Mouse (Mus musculus): ENCODE measurements around the gene Pglyrp2. TPM values are rescaled to one million over a fixed set of nuclear protein-coding genes. Genes with fewer than 3 reads are reported as not detected.

Gene Pglyrp2
- polyA plus RNA-seq, 1 experiment from 2014 or later = not detected

DNA sequence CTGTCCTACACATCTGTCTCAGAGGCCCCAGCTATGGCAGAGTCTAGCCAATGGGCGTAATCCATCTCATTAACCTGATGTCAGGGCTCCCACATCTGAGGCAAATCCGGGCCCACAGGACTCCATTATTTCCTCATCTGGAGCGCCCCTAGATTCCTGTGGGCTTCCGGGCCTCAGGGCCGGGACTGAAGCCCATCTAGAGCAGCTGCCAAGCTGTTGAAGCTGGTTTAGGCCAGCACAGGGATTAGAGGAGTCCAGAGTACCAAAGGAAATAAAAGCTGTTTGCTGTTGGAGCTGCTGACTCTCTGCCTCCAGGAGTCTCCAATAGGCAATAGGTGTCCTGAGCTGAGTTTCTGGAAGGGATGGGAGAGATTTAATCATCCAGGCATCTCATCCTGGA lies 11.2 kb upstream of the Pglyrp2 start:
- no peaks in the 10 kb centered on the region for H3K27me3 ChIP-seq
- H3K4me2 ChIP-seq = no peak overlapping the region
- H3K9me3 ChIP-seq (replicated peaks) = no peaks in the 10 kb centered on the region
- ATAC-seq = no peak
- no peak overlapping the region for H3K4me3 ChIP-seq
- WGBS = 79% methylated on average over 5 of the region's 5 CpGs
- no peak overlapping the region for H3K27ac ChIP-seq
- no peak overlapping the region for H3K9ac ChIP-seq
- H3K36me3 ChIP-seq (ENCODE audit: poor library complexity, severe bottlenecking) = no peaks in the 10 kb centered on the region
- no peaks in the 10 kb centered on the region for H3K4me1 ChIP-seq

- Histone ChIP-seq H3K4me2 (no peak overlapping the region), H3K36me3 (ENCODE audit: poor library complexity, severe bottlenecking) (no peaks in the 10 kb centered on the region), H3K9ac (no peak overlapping the region), H3K4me1 (no peaks in the 10 kb centered on the region), H3K4me3 (no peak overlapping the region), H3K9me3 (replicated peaks) (no peaks in the 10 kb centered on the region), H3K27me3 (no peaks in the 10 kb centered on the region), H3K27ac (no peak overlapping the region)
- ATAC-seq = no peak
- WGBS = 79% methylated on average over 4 of the region's 4 CpGs
Measured at GRCm38 (mm10) chr17:32434324-32434723, 10.4 kb upstream of the Pglyrp2 start.

GRCm38 (mm10) chr17:32431972-32432371 lies 8.0 kb upstream of the Pglyrp2 start:
- no peaks in the 10 kb centered on the region for H3K27me3 ChIP-seq
- H3K9me3 ChIP-seq (replicated peaks) = no peaks in the 10 kb centered on the region
- no peak overlapping the region for H3K9ac ChIP-seq
- no peak overlapping the region for H3K4me3 ChIP-seq
- H3K4me1 ChIP-seq = no peaks in the 10 kb centered on the region
- H3K36me3 ChIP-seq (ENCODE audit: poor library complexity, severe bottlenecking) = no peaks in the 10 kb centered on the region
- no peak overlapping the region for H3K4me2 ChIP-seq
- WGBS = 65% methylated on average over 3 of the region's 3 CpGs
- ATAC-seq = no peak
- no peak overlapping the region for H3K27ac ChIP-seq

DNA sequence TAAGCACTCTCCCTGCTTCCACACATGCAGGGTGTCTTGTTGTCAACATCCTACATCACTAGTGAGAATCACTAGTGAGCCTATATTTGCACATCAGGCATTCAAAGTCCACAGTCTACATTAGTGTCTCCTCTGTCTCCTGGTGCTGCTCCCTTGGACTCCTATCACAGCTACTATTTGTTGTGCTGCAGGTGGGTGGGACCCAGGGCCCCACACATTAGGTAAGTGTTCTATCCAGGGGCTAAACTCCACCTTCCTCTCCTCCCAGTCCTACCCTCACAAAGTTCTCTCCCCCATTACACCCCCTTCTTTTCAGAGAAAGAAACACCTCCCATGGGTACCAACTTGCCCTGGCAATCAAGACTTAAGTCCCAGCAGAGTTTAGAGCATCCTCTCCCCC lies 2.6 kb upstream of the Pglyrp2 start:
- no peaks in the 10 kb centered on the region for H3K9me3 ChIP-seq (replicated peaks)
- H3K27ac ChIP-seq = no peak overlapping the region
- ATAC-seq = no peak
- H3K4me1 ChIP-seq = no peaks in the 10 kb centered on the region
- H3K9ac ChIP-seq = no peak overlapping the region
- H3K4me3 ChIP-seq = no peak overlapping the region
- no peaks in the 10 kb centered on the region for H3K36me3 ChIP-seq (ENCODE audit: poor library complexity, severe bottlenecking)
- no peak overlapping the region for H3K4me2 ChIP-seq
- no peaks in the 10 kb centered on the region for H3K27me3 ChIP-seq

- H3K9me3 ChIP-seq (replicated peaks) = no peaks in the 10 kb centered on the region
- 86% methylated on average over 8 of the region's 8 CpGs for WGBS
- ATAC-seq = no peak
- H3K9ac ChIP-seq = no peak overlapping the region
- H3K4me2 ChIP-seq = no peak overlapping the region
- H3K4me1 ChIP-seq = no peaks in the 10 kb centered on the region
- H3K27ac ChIP-seq = no peak overlapping the region
- H3K36me3 ChIP-seq (ENCODE audit: poor library complexity, severe bottlenecking) = no peaks in the 10 kb centered on the region
- no peak overlapping the region for H3K4me3 ChIP-seq
- H3K27me3 ChIP-seq = peaks cover 8% of the 10 kb centered on the region
Measured at GRCm38 (mm10) chr17:32420781-32421180, 3.2 kb downstream of the Pglyrp2 start.

DNA sequence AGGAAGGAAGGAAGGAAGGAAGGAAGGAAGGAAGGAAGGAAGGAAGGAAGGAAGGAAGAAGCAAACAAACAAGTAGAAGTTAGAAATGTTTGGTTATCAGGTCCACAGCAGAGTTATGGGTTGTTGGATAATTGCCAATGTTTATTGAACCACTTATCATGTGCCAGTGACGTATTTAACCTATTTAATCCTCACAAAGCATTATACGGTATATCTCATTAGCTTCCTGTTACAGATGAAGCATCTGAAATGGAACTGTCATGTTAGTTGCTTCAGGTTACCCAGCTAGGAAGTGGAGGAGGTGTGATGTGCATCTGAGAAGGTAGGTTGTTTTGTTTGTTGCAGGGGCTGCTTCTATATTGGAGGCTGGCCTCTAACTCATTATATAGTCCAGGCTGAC lies 4.0 kb downstream of the Pglyrp2 start:
- peaks cover 16% of the 10 kb centered on the region for H3K27me3 ChIP-seq
- no peak overlapping the region for H3K27ac ChIP-seq
- ATAC-seq = no peak

DNA sequence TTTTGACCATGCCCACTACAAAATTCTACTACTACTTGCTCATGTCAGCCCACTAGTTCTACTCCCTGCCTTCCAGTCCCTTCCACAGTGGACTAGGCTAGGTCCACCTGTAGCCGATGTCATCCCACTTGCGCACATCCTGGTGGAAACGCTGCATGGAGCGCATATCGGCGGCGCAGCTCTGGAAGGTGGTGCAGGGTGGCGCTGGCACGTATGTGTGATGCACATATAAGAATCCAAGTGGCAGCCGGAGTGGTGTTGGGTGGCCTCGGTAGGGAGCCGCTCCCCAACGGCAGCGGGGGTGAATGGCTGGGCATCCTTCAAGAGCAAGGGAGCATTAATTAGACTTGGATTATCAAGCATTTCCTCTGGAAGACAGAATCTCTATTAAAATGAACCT lies 7.2 kb downstream of the Pglyrp2 start:
- 89% methylated on average over 14 of the region's 14 CpGs for WGBS
- peaks cover 16% of the 10 kb centered on the region for H3K27me3 ChIP-seq
- H3K9ac ChIP-seq = no peak overlapping the region; the same call in 1 of the 2 replicates
- no peaks in the 10 kb centered on the region for H3K9me3 ChIP-seq (replicated peaks)
- H3K27ac ChIP-seq = no peak overlapping the region
- no peak overlapping the region for H3K4me3 ChIP-seq
- no peak for ATAC-seq
- no peaks in the 10 kb centered on the region for H3K4me1 ChIP-seq
- no peak overlapping the region for H3K4me2 ChIP-seq
- H3K36me3 ChIP-seq (ENCODE audit: poor library complexity, severe bottlenecking) = no peaks in the 10 kb centered on the region

More for the DNA sequence above, 4.0 kb downstream of the Pglyrp2 start:
- Histone ChIP-seq H3K4me3 (no peak overlapping the region), H3K36me3 (ENCODE audit: poor library complexity, severe bottlenecking) (no peaks in the 10 kb centered on the region), H3K4me2 (no peak overlapping the region), H3K9ac (no peak overlapping the region), H3K4me1 (no peaks in the 10 kb centered on the region), H3K9me3 (replicated peaks) (no peaks in the 10 kb centered on the region)
- 80% methylated on average over 2 of the region's 2 CpGs for WGBS

DNA sequence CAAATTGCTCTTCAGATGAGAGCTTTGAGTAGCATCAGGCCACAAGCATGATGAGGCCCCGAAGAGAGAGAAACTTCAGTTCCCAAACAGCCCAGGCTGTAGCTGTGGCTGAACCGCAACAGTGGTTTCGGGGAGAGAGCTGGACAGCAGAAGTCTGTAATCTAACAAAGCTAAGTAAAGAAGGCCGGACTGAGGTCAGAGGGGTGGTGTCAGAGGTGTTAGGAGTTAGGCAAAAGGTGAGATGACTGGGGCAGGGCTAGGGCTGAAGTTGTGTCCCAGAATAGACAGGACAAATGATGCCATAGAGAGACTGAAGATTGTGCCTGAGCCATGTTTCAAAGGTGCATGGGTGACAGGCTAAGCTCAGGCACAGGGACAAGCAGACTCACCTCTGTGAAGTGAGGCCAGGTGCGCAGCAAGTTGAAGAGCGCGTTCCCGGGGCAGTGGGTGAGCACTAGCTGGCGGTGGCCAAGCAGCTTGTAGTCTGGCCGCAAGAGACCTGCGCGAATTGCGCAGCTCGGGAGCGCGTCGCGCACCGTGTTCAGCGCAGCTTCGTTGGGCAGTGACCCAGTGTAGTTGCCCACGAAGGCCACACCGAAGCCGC lies 8.4 kb downstream of the Pglyrp2 start:
- Histone ChIP-seq H3K4me1 (no peaks in the 10 kb centered on the region), H3K4me2 (no peak overlapping the region), H3K27ac (no peak overlapping the region), H3K4me3 (no peak overlapping the region), H3K9me3 (replicated peaks) (no peaks in the 10 kb centered on the region), H3K36me3 (ENCODE audit: poor library complexity, severe bottlenecking) (no peaks in the 10 kb centered on the region), H3K27me3 (peaks cover 16% of the 10 kb centered on the region), H3K9ac (no peak overlapping the region)
- 47% methylated on average over 24 of the region's 24 CpGs for WGBS
- ATAC-seq = no peak

- Histone ChIP-seq H3K36me3 (ENCODE audit: poor library complexity, severe bottlenecking) (no peaks in the 10 kb centered on the region), H3K9me3 (replicated peaks) (no peaks in the 10 kb centered on the region), H3K9ac (no peak overlapping the region), H3K4me3 (no peak overlapping the region), H3K27ac (no peak overlapping the region), H3K4me1 (no peaks in the 10 kb centered on the region), H3K27me3 (peaks cover 16% of the 10 kb centered on the region), H3K4me2 (no peak overlapping the region)
- no peak for ATAC-seq
- WGBS = 92% methylated on average over 6 of the region's 6 CpGs
Measured at GRCm38 (mm10) chr17:32411898-32412297, 12.1 kb downstream of the Pglyrp2 start.

DNA sequence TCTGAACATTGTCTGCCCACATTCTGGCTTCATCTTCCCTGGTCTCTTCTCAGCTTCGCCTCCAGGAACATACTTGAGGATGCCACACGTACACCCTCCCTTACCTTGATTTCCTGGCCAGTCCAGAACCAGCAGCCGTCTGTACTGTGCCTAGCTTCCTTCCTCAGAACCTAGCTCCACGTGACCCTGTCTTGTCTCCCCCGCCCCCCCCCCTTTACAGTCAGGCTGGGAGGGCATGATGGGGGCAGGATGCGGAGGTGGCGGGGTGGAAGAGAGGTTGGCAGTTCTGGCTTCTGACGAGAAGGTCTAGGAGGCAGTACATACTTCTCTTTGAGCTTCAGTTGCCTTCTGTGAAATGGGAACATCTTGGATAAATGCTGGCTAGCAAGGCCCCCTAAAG lies 20.6 kb downstream of the Pglyrp2 start, which contains the start of gene Rasal3:
Gene Rasal3 (minus strand): TSS at position 167 of the 400 bp plus-strand sequence.
- H3K27me3 ChIP-seq = peaks cover 17% of the 10 kb centered on the region
- no peak within 1 kb of the TSS for H3K4me2 ChIP-seq
- H3K9ac ChIP-seq = no peak within 1 kb of the TSS
- H3K27ac ChIP-seq = no peak within 1 kb of the TSS
- no peak within 1 kb of the TSS for H3K4me3 ChIP-seq
- WGBS = 82% methylated on average over 8 of the region's 8 CpGs
- no peak for ATAC-seq
- H3K4me1 ChIP-seq = no peaks in the 10 kb centered on the region
- H3K36me3 ChIP-seq (ENCODE audit: poor library complexity, severe bottlenecking) = no peaks in the 10 kb centered on the region
- no peaks in the 10 kb centered on the region for H3K9me3 ChIP-seq (replicated peaks)

DNA sequence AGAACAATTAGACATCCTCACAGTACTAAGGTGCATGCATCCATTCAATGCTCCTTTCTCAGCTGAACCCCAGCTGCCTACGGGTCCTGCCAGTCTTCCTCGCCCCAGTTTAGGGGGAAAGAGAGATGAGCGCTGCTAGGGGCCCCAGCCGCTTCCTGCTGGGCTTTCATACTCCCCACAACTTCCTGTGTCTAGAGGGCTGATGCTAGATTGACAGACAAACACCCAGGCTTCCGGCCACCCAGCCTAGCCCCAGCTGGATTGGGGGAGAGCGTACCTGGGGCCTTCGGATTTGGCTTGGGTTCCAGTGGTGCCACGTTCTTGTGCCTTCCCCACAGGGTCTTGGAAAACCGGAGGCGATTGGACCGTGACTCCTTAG lies 21.2 kb downstream of the Pglyrp2 start:
- Histone ChIP-seq H3K27ac (no peak overlapping the region), H3K27me3 (peaks cover 24% of the 10 kb centered on the region), H3K9ac (no peak overlapping the region), H3K4me3 (no peak overlapping the region), H3K4me2 (no peak overlapping the region), H3K9me3 (replicated peaks) (no peaks in the 10 kb centered on the region), H3K4me1 (no peaks in the 10 kb centered on the region), H3K36me3 (ENCODE audit: poor library complexity, severe bottlenecking) (no peaks in the 10 kb centered on the region)
- 78% methylated on average over 11 of the region's 11 CpGs for WGBS
- ATAC-seq = no peak

DNA sequence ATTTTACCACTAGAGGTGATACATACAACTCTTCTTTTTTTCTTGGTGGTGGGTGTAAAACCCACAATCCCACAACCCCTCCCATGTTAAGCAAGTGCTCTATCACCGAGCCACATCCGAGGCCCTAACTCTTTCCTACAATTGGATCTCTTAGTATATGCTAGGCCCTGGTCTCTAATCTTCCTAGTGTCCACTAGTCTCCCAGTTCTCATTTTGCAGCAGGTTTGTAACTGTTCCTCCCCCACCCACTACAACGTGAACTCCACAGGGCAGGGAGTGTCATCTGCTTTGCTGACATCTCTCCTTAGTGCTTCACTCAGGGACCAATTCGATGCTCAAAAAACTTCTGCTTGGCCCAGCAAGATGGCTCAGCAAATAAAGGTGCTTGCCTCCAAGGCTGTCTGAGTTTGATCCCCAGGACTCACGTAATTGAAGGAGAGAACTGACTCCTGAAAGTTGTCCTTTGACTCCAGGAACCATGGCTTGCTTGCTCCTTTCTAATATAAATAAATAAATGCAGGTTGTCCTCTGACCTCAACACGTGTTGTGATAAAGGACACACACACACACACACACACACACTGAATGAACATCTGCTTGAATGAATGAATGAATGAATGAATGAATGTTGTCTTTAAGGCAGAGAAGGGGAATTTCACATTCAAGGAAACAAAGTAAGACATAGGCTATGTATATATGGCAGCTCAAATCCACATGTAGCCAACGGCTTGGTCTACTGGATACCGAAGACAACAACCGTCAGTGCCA lies 21.8 kb downstream of the Pglyrp2 start:
- H3K4me1 ChIP-seq = no peaks in the 10 kb centered on the region
- 81% methylated on average over 9 of the region's 9 CpGs for WGBS

More for the DNA sequence above, 21.8 kb downstream of the Pglyrp2 start:
- Histone ChIP-seq H3K4me2 (no peak overlapping the region), H3K27ac (no peak overlapping the region), H3K9me3 (replicated peaks) (no peaks in the 10 kb centered on the region), H3K9ac (no peak overlapping the region), H3K4me3 (no peak overlapping the region), H3K27me3 (peaks cover 29% of the 10 kb centered on the region), H3K36me3 (ENCODE audit: poor library complexity, severe bottlenecking) (no peaks in the 10 kb centered on the region)
- ATAC-seq = no peak

All from forebrain, embryonic 13.5 days (tissue).